Mouse (Mus musculus) testis, adult 2 months (tissue): ENCODE measurements around the gene Tubal3.

Source experiments
- CTCF ChIP-seq: fragments of 200-500 bp; IDR thresholded peaks from 2 replicates; pipeline ENCODE4 v1.5.1; 2012; ENCODE audit warnings: low read depth, mild to moderate bottlenecking, inconsistent platforms, low read length, moderate library complexity; ENCODE audit not compliant: control insufficient read depth, insufficient read depth, insufficient replicate concordance
- POLR2A ChIP-seq: fragments of 200-500 bp; IDR thresholded peaks from 2 replicates; pipeline ENCODE4 v1.6.1; 2012; ENCODE audit warnings: low read depth, mild to moderate bottlenecking, inconsistent platforms, low read length, moderate library complexity; ENCODE audit not compliant: control insufficient read depth

DNA sequence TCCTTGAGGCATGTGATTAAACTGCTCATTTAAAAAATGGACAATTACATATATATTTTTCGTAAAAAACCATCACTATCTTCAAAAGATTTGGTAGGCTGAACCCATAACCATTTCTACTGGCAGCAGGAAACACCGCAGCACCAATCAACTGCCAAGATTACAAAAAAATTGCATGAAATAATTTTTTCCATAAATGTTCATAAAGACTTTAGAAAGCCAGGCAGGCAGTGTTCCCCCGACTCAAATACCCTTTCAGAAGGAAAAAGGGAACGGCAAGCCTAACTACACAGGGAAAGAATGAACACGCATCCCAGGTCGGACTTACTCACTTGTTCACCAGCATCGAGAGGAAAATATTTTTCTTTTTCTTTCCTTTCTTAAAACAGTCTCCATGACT lies 25.5 kb upstream of the Tubal3 start:
- TF ChIP-seq POLR2A = no peak
- no peak for TF ChIP-seq CTCF
